Mouse (Mus musculus) CD4-positive, CD25-positive, alpha-beta regulatory T cell, adult 4 months (primary cell): ENCODE measurements around the gene Cd82. TPM values are rescaled to one million over a fixed set of nuclear protein-coding genes. Genes with fewer than 3 reads are reported as not detected.

Experiments used
- ATAC-seq: one replicate; pipeline ENCODE4 v1.8.0; 2017
- polyA plus RNA-seq, 2 experiments: library from polyadenylated mRNA; unstranded; fragments of 100-300 nt; shearing (Covaris generic); gene quantifications; one replicate each; pipeline ENCODE4 v1.2.1; 2017

Gene Cd82
- polyA plus RNA-seq, 2 experiments from 2014 or later, result 432 to 1,042 TPM

DNA sequence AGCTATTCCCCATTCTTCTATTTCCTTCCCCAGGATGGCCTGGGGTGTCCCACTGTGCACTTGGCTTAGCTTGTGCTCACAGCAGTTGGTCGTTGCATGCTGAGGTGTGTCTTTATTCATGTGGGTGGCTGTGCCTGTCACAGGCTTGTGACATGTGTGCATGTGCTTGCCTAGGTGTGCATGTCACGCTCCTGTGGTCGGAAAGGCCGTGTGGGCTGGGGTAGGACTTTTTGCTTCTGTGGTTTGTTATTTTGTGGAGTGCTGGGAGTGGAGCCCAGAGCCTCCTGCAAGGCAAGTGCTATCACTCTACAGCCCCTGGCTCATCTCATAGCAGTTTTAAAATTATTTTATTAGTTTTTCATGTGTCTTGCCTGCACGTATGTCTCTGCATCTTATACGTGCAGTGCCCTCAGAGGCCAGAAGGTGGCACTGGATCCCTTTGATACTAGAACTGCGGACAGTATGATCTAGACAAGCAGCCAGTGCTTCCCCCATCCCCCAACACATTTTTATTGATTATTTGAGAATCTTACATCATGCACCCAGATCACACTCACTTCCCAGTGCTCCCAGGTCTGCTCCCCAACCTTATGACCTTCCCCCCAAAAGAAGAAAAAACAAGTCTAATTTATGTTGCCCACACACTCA lies 49.4 kb downstream of the Cd82 start:
- peak; percentile 51 for ATAC-seq

- no peak for ATAC-seq
These were observed 50.8 kb downstream of the Cd82 start for GRCm38 (mm10) chr2:93412101-93412500.

GRCm38 (mm10) chr2:93410899-93411570 lies 51.9 kb downstream of the Cd82 start:
- peak; percentile 42 for ATAC-seq

DNA sequence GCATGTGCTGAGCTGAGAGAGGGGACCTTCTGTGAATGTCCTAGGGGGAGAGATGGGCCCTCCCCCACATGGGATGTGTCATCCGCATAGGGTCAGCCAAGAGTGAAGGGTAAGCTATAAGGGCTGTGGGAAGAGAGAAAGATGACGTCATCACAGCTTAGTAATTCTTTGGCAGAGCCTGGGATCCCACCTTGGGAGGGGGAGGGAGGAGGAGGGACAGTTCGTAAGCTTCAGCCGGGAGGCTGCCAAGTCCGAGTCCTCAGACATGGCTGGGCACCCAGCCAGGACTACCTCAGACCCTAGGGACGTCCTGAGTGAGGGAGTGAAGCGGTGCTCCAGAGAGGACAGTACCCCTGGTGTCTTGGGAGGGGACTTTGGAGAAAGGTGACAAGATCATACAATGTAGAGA lies 57.9 kb downstream of the Cd82 start:
- no peak for ATAC-seq

GRCm38 (mm10) chr2:93404169-93404568 lies 58.8 kb downstream of the Cd82 start:
- ATAC-seq, result no peak

DNA sequence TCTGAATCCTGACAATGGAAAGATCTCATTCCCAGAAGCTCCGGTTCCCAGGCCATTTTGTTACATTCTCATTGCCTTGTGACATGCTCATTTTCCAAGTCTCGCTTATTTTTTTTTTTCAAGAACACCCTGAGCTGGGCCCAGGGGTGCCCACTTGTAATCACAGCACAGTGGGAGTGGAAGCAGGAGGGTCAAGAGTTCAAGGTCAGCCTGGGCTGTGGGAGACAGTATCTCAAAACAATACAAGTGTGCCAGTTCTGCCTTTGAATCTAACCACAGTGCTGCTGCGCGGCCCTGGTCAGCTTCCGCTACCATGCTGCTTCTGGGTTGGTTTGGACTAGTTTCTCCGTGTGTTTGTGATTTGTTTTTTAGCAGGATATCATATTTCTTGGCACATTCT lies 59.7 kb downstream of the Cd82 start:
- ATAC-seq, result no peak

DNA sequence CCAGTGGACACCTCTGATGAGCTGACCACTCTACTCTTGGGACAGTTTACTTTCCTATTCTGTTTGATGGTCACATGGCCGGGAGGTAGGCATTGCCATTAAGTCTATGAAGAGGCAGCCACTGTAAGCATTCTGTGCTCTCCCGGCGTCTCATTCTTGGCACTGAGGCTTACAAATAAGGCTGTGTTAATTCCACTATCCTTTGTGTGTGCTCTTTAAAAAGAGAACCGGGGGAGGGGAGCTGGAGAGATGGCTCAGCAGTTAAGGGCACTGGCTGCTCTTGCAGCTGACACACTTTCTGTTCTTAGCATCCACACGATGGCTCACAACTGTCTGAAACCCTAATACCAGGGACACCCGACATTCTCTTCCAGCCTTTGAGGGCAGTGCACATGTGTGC lies 71.7 kb downstream of the Cd82 start:
- ATAC-seq, result no peak

- ATAC-seq, result no peak
These were observed 72.6 kb downstream of the Cd82 start for GRCm38 (mm10) chr2:93390170-93390926.

- no peak for ATAC-seq
These were observed 76.0 kb downstream of the Cd82 start for GRCm38 (mm10) chr2:93386958-93387357.

GRCm38 (mm10) chr2:93383831-93384230 lies 79.1 kb downstream of the Cd82 start:
- ATAC-seq, result no peak

DNA sequence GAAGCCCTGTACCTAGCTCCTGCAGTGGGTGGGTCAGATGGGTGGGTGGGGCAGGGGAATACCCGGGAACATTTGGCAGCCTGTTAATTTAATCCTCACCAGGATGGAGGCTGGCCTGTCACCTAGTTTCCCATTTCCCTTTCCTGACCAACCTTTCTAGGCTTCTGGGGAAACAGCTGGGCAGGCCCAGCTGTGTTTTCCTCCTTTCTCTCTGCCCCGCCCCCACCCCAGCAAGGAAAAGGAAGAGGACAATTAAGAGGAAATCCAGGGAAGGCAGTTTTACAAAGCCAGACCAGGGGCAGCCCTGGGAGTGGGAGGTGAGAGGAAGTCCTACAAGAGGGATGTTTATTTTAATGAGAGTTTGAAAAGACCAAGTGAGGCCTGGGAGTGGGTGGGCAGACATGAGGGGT lies 82.3 kb downstream of the Cd82 start:
- no peak for ATAC-seq

- no peak for ATAC-seq
These were observed 85.1 kb downstream of the Cd82 start for GRCm38 (mm10) chr2:93377797-93378196.

- ATAC-seq, result no peak
These were observed 85.8 kb downstream of the Cd82 start for GRCm38 (mm10) chr2:93377157-93377556.

GRCm38 (mm10) chr2:93372872-93373271 lies 90.1 kb downstream of the Cd82 start:
- no peak for ATAC-seq

GRCm38 (mm10) chr2:93372097-93372571 lies 90.8 kb downstream of the Cd82 start:
- no peak for ATAC-seq

Other genes with a start within 250 kb of the Cd82 start
- under 1 TPM in 1 of 2 experiments, not detected in 1; 0.08 TPM for gene Tspan18, start 128.6 kb downstream of the Cd82 start, polyA plus RNA-seq
- not detected for gene Gm10803, start 97.4 kb upstream of the Cd82 start, polyA plus RNA-seq
- not detected for gene Alx4, start 179.2 kb upstream of the Cd82 start, polyA plus RNA-seq